Mouse (Mus musculus) brain, embryonic 18.5 days (tissue): ENCODE measurements around the gene Atp6v1g2.
A peak's percentile ranks its signal among the peaks of the same experiment; 100 is the strongest.

Experiments used
- DNase-seq: peaks from one replicate; pipeline ENCODE4 v3.0.0-alpha.2; 2012; ENCODE audit warnings: low read depth, low spot score

Atp6v1g2 gene

DNA sequence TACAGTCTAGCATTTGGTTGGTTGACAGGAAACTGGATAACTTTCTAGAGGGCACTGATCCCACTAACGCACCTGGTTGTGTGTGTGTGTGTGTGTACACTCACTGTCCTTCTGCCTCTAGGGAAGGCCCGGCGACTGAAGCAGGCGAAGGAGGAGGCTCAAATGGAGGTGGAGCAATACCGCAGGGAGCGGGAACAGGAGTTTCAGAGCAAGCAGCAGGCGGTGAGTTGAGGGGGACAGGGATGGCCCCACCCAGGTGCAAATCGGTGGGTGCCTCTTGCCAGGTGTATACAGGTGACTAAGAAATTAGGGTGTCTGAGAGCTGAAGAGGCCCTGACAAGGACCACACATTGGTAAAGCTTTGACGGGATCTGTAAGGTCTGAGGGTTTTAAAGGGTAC is 3.5 kb downstream of the Atp6v1g2 start:
- no peak for DNase-seq

DNA sequence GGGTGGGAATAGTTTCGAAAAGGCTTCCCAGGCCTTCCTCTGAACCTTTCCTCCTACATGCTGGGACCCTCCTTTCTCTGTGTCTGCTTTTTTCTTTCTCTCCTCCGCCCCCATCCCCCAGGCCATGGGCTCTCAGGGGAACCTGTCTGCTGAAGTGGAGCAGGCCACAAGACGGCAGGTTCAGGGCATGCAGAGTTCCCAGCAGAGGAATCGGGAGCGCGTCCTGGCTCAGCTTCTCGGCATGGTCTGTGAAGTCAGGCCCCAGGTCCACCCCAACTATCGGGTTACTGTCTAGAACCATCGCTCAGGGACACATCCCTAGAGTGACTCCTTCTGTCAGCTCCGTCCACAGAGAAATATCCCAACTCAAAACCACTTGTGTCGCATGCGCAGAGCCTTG is 4.0 kb downstream of the Atp6v1g2 start:
- no peak for DNase-seq

DNA sequence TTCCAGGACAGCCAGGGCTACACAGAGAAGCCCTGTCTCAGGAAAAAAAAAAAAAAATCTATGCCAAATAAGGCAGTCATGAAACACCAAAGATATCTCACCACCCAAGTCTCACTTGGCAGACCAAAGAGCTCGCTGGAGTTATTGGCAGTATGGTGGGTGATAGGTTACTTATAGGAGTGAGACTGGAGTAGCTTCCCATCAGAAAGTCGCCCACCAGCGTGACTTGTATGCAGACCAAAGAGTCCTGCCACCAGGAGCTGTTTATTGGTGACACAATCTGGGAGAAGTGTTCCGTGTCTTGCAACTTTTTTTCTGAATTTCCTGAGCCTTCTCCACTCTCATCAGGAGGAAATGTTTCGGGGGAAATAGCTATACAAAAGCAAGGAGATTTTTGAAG is 6.2 kb downstream of the Atp6v1g2 start:
- no peak for DNase-seq

DNA sequence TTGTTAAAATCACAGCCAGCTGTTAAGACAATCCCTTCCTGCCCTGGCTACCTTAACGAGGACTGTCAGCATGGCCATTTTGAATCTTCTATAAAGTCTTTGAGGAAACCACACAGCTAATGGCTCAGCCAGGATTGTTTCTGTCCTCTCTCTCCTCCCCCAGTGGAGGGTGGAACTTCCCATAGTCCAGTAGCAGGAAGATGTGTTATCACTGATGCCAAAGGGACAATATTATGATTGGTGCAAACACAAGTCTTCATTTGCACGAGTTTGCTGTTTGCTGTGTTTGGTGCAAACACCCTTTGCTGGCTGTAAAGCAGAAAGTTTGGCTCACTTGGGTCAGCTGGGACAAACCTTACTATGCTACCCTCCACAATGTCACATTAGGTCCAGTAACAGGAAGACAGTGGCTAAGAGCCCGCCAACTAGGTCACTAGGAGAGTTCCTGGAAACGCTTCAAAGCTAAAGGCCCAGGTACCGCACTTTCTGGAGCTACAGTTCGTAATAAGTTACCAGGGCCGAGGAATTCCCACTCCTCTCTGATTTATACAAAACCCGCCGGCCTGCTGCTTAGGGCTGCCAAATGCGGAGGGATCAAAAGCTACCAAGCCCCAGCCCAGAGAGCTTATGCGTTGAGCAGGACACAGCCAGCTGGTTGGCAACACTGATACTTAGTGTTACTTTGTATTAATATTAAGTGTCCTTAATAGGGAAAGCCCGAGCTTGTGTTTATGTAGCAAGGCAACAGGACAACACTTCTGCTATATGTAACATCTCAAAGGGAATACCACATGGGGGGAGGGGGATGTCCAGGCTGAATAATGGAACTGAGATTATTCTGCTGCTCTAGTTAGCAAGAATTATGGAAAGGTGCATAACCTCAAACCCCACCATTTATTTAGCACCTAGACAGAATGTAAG is 7.2 kb downstream of the Atp6v1g2 start:
- no peak for DNase-seq

DNA sequence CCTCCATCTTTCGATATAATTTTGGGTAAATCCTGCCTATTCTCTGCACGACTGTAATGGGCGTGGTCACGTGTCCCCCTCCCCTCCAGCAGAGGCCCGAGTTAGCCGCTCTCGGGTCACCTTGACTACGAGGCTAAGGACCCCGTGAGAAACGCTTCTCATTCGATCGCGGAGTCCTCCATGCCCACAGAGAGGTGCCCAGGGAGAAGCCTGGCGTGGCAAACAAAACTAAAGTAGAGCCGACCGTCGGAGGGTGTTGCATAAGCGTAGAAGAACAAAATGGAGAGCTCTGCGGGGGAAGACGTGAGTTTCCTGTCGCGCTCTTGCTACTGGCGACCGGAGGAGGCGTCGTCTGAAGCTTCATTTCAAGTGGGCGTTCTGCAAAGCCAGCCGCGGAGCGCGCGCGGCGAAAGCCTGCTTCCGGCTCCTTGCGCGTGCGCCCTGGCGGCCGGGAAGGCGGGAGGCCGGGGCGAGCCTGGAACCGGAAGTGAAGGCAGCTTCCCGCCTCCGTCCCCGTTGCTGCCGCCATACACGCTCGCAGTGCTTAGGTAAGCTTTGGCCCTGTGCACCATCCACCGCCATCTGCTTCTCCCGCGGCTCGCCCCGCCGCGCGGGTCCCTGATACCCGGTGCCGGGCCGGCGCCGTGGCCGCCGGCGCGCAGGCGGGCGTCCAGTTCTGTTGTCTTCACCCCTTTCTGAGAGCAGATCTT is 8.0 kb downstream of the Atp6v1g2 start, which contains the start of gene Ddx39b:
TSS of gene Ddx39b (plus strand) at position 442 of the 710 bp plus-strand sequence.
- DNase-seq, result peak; percentile 95

DNA sequence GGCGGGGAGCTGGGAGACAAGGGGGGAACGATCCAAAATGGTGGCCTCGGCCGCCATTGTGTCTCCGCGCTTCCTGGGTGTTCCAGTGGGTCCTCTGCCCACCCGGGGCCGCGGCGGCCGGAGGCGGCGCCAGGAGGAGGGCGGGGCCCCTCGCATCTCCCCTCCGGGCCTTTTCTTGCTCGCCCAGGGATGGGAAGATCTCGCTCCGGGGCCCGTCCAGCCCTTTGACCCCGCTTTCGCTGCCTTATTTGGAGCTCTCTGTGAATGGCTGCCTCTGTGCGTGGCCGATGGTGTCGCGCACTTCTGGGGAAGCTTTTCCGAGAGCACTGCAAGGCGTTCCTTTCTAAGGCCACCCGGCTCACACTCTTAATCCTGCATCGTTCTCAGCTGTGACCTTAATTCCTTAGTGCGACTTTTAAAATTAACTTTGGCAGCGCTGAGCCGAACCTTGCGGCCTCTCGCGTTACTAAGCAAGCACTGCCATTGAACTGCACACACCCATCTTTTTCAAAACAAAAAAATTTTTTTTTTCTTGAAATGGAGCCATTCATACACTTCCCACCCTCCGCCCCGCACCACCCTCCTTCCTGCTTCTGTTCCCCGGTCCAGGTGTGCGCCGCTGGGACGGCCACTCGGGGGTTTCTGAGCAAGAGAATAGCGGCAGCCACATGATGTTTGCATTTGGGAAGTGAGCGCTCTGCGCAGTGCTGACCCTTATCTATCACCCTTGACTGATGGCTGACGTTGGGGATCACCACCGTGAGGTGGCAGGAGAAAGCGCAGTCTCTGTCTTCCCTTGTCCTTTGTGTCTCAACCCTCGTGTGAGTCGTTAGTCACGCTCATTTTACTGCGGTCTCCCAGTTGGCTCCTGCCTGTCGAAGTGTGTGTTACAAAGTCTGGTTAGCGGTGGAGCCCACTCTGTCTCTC is 8.8 kb downstream of the Atp6v1g2 start:
- DNase-seq, result no peak

DNA sequence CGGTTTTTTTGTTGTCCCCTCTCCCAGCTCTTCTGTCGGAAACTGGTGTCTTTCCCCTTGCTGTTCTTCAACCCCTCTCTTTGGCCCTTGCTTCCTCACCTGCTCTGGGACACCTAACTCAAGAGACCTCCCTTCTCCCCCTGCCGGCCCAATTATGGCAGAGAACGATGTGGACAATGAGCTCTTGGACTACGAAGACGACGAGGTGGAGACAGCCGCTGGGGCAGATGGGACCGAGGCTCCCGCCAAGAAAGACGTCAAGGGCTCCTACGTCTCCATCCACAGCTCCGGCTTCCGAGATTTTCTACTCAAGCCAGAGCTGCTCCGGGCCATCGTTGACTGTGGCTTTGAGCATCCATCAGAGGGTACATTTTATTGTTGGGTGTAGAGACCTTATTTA is 9.6 kb downstream of the Atp6v1g2 start:
- DNase-seq, result no peak

DNA sequence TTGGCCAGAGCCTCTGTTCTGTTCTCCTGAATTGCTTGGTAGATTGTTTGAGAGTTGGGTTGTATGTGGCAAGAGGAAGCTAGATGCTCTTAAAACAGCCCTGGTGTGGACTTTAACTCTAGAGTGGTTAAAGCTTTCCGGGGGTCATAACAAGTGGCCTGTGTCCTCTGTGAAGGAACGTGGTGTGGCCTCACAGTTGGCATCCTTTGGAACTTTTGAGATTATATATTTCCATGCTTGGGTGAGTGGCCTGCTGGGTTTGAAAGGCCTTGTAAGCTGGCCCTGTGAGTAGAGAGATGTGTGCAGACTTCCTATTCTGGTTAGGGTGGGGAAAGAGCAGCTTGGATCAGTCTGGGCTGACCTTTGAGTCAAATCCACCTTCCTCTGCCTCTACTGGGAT is 11.5 kb downstream of the Atp6v1g2 start:
- no peak for DNase-seq

DNA sequence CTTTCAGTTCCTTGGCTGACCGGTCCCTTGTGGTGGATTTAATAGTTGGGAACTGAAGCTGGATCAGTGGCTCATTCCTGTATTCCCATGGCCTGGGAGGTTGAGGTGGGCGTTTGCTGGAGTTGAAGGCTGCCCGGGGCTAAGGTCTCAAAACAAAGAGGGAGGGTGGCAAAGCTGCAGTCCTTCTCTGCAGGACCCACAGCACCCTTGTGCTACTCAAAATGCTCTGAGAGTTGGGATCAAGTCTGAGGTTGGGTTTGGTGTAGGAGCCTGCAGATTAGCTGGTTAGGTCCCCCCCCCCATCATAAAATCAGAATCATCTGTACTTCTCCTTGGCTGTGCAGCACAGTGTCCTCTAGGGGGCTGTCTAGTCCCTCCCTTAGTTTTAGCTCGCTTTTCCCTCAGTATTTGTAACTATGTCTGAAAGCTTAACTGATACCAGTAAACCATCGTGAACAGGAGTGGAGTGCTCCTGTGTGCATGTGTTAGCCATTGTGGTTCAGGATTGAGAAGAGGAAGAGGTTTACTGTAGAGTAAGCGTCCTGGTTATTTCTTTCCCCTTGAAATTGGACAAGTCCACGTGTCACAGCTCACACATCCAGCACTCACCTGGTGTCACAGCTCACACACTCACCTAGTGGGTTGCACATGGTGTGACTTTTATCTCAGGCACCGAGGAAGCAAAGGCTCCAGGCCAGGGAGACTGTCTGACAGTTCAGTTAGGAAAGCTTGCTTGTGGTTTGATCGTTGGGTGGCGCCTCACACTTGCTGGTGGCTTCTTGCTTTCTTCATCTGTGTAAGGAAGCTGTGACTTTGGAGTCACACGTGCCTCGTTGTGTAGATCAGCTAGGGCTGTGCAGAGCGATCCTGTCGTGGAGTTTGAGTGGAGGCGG is 12.5 kb downstream of the Atp6v1g2 start:
- DNase-seq, result no peak

DNA sequence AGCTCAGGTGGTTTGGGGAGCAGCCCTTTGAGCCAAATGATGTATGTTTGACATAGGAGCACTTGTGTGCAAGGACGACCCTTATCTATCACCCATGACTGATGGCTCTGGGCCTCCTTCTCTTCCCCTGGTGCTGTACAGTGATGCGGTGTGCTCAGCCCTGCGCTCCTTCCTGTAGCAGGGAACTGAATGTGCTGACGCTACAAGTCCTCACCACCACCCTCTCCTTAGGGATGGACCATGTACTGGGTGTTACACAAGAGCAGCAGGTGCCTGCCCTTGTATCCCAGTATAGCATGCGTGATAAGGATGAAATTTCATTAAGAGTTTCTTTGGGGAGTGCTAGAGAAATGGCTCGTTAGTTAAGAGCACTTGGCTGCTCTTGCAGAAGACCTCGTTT is 13.7 kb downstream of the Atp6v1g2 start:
- no peak for DNase-seq

DNA sequence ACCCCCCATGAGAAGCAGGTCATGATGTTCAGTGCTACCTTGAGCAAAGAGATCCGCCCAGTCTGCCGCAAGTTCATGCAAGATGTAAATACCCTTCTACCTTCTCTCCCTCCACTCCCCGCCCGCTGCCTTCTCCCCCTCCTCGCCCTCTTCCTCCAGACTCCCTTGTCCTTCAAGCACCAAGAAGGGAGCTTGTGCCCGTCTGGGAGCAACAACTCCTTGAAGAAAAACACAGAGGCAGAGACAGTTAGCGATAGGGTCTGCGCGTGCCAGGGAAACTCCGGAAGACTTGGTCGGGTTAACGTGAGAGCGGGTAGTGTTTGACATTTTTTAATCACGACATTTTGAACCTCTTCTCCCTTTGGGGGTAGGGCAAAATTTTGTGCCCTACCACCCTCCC is 15.5 kb downstream of the Atp6v1g2 start:
- no peak for DNase-seq

DNA sequence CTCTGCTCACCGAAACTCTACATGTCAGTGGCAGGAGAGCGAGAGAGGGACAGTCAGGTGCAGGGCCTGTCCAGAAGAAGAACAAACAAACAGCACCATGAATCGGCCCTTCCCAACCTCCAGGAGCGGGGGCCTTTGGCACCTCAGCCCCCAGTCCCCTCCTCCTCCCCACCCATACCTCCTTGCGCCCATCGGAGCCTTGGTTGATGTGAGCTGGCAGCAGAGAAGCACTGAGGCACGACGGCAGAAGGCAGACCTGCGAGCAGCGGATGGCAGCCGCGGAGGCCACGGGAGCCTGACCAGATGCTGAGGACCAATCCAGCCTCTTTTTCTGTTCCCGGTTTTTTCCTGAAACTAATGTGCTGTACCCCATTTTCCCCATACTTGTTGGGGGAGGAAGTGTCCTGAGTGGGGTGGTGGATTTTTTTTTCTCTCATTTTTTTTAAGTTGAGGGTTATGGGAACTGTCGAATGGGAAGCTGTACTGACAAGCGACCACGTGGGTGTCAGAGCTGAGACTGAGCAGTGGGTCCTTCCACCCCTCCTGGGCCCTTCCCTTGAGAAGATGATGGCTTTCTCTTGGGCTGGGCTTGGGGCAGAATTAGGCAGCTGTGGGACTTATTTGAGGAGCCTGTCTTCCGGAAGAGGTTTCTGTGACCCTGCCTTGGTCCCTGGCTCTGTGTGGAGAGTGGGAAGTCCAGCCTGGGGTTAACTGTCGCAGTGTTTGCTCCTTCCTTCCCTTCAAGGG is 16.2 kb downstream of the Atp6v1g2 start:
- no peak for DNase-seq

DNA sequence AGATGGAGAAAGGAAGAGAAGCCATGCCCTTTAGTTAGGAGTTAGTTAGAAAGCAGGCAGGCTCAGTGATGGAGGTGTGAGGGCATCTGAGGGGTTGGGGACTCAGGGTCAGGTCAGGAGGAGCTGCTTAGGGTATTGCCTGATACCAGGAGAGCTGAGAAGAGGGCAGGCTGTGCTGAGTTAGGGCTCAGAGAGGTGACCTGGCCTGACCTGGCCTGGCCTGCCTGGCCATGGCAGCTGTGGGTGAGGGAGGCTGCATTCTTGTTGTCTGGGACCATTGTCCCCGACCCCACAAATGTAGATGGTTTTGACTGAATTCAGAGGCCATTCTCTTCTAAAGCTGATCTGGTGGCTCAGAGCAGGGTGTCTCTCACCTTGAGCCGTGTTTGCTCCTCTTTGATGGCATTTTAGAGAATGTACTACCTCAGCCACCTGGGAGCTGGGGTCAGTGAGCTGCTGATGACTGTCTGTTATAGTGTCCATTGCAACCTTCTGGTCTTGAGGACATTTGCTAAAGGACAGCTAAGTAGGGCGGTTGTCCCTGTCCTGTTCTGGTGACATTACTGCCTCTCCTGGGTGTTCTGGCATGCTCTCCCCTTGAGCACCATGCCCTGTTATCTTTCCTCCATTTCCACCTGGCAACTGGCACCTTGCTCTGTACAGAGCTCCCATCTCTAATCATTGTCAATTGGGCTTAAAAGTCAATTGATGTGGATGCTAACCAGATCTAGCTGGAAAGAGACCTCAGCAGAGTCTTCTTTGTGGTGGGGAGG is 17.1 kb downstream of the Atp6v1g2 start:
- no peak for DNase-seq

DNA sequence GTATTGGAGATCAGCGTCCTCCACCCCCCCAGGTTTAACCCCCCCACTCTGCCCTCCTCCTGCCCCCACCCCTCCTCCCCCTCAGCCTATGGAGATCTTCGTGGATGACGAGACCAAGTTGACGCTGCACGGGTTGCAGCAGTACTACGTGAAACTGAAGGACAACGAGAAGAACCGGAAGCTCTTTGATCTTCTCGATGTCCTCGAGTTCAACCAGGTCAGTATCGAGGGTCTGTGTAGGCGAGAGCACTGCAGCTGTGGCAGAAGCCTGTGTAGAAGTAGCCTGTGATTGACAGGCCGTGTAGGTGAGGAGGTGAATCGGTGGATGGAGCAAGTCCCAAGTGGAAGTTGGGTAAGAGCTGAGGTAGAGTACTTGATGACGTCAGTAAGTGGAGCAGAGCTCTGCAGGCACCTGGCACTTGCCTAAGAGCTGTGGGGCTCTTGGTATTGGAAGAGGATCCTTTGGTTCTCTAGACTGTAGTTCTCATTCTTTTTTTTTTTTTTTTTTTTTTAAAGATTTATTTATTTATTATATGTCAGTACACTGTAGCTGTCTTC is 17.8 kb downstream of the Atp6v1g2 start:
- no peak for DNase-seq

DNA sequence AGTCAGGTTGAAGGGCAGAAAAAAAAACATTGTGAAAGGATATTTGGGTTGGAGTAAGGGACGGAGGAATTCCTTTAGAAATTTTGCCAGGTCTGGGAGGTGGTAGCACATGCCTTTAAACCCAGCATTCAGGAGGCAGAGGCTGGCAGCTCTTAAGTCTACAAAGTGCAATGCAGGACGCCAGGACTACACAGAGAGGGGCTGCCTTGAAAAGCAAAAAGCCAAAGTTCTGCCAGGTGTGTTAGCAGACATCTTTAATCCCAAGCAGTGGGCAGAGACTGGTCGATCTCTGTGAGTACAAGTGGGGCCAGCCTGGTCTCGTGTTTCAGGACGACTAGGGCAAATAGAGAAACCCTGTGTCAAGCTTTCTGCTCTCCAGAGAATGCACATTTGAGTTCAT is 18.5 kb downstream of the Atp6v1g2 start:
- DNase-seq, result no peak

DNA sequence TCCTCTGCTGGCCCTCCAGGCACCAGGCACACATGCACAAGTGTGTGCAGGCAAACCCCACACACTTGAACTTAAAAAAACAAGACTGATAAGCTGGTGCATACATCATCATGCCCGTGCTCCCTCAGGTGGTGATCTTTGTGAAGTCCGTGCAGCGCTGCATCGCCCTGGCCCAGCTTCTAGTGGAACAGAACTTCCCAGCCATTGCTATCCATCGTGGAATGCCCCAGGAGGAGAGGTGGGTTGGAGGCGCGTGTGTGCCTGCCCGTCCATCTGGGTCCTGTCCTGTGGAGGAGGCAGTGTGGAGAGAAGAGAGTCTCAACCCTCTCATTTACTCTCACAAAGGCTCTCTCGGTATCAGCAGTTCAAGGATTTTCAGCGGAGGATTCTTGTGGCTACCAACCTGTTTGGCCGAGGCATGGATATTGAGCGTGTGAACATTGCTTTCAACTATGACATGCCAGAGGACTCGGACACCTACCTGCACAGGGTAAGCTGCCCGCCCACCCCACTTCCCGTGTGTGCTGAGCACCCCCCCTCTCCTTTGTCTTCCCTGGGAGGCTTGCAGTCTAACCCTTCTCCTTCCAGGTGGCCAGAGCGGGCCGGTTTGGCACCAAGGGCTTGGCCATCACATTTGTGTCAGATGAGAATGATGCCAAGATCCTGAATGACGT is 19.3 kb downstream of the Atp6v1g2 start:
- DNase-seq, result no peak

DNA sequence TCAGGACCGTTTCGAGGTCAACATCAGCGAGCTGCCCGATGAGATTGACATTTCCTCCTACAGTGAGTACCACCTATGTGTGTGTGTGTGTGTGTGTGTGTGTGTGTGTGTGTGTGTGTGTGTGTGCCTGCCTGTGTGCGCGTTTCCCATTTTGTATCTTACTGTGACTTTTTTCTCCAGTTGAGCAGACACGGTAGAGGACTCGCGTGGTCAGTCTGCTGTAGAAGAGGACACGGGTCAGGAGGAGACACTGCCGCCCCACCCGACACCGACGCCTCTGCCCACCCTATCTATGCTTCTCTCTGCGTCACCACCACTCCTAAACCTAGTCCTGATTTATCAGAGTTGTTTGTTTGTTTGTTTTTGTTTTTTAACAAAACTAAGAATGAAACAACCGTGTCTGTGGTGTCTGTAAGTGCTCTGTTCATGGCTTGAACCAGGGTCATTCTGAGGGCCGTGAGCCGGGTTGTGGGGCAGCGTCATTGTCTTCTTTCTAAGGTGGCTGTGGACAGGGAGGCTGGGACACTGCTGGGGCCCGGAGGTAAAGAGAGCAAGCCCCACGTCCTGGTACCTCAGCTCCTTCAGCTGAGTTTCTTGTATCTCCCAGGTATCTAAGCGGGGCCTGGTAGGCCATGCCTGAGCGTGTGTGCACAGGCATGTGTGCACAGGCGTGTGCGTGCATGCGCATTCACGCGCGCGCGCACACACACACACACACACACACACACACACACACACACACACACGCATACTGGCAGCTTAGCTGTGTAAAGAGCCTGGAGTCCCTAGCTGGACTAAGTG is 20.0 kb downstream of the Atp6v1g2 start:
- no peak for DNase-seq
